Mouse (Mus musculus) ES-E14 (cell line): ENCODE data around the gene Rasa3.

Experiments
- CHD2 ChIP-seq: IDR thresholded peaks from 2 replicates; pipeline ENCODE4 v1.6.1; 2014; ENCODE audit warnings: mild to moderate bottlenecking, low read depth, low read length, inconsistent platforms
- HCFC1 ChIP-seq: IDR thresholded peaks from 2 replicates; pipeline ENCODE4 v1.6.1; 2012; ENCODE audit warnings: low read length, inconsistent platforms, borderline replicate concordance; ENCODE audit not compliant: insufficient read depth
- ZC3H11A ChIP-seq: IDR thresholded peaks from 2 replicates; pipeline ENCODE4 v1.6.1; 2012; ENCODE audit warnings: low read depth, mild to moderate bottlenecking, inconsistent platforms, low read length, borderline replicate concordance
- ZNF384 ChIP-seq: IDR thresholded peaks from 2 replicates; pipeline ENCODE4 v1.6.1; 2012; ENCODE audit warnings: low read depth, low read length, inconsistent platforms

DNA sequence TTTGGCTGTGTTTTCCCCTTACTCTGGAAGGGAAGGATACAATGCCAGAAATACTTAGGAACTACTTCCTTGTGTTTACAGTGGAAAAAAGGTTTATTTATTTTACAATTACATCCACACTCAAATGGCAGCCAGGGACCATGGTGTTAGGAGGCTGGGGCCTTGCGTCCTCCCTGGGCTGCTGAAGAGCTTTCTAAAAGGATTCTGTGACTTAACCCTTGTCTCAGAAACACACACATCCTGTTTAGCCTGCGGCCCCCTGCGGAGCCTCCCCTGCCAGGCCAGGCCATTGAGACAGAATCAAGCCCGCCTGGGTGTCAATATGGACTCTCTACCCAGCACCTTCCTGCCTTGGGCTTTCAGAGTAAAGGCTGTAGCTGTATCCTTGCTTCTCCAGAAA is 25.4 kb upstream of the Rasa3 start:
- TF ChIP-seq CHD2 = no peak
- TF ChIP-seq HCFC1 = no peak
- TF ChIP-seq ZNF384 = no peak
- no peak for TF ChIP-seq ZC3H11A
